Mouse (Mus musculus): ENCODE measurements around the gene Slc22a17. TPM values are rescaled to one million over a fixed set of nuclear protein-coding genes. Genes with fewer than 3 reads are reported as not detected.

Gene Slc22a17
- 2.7 TPM for polyA plus RNA-seq (2017; shearing (Covaris generic))

DNA sequence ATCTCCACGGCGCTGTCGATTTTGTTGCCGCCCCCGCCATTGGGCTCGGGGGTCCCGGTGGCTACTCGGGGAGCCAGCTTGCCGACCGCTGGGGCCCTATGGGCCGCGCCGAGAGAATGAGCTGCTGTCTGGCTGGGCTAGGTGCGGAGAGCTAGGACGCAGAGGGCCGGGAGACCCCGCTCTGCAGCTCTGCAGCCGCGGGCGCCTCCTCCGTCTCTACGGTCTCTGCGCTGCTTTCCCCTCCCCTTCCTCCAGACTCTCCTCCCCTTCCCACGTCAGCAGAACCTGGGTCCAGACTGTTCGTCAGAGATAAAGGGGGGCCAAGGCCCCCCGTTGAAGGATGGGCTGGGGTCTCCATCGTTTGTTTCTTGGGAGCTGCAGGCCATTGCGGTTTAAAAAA lies at the start of gene Slc22a17:
TSS of gene Slc22a17 (minus strand) at position 247 of the 400 bp plus-strand sequence.

DNA sequence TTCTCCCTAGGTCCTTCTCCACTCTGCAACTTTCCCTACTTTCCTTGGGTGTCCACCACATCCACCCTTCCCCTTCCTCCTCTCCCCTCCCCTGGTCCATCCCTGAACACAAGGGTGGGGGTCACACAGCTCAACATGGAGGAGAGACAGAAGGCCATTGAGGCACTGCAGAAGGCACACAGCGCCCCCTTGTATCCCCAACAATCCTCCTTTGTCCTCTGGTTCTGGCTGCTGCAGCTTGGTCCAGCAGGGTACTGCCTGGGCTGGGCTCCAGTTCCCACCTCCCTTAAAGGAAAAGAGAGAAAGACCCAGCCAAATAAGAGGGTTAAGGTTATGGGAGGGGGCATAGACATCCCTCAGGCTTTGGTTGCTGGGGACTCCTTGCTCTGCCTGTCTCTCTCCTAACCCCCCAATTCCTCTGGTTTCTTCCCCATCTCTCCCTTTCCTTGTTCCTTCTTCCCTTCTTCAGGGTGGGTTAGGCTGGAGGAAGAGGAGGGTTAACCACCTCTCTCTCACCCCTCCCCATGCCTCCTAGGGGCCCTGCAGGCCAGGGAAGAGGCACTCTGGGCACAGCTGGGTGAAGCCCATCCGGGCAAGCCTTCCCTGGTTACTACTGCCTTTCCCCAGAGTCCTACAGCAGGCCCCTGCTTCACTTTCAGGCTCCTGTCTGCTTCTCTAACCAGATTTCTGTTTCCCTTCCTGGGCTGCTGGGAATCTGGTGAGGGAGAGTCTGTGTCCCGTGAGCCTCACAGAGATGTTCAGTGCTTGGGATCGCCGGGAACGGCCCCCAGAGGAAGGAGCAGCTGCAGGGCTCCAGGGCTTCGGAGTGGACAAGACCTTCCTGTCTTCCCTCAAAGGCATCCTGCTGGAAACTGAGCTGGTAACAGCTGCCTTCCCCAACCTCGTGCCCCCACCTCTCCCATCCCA lies 23.2 kb upstream of the Slc22a17 start, which contains the start of gene Cmtm5:
TSS of gene Cmtm5 (plus strand) at position 358 of the 927 bp plus-strand sequence.

DNA sequence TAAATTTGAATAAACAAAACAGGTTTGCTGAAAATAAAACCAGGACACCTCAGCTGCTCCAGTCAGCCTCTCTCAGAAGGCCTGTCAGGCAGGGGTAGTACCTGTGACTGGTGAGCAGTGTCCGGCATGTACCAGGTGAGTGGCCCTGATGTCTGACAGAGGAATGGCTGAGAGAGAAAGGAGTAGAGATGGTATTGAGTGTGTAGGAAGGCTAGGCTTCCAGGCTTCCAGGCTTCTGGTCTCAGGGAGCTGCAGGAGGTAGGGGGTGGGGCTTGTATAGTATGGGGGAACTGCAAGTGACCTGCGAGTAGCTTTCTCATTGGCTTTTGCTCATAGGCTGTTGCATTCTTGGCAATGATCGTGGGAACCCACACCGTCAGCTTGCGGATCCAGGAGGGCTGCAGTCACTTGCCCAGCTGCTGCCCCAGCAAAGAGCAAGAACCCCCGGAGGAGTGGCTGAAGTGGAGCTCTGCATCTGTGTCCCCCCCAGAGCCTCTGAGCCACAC lies 19.8 kb upstream of the Slc22a17 start, which contains the start of gene Il25:
TSS of gene Il25 (plus strand) at position 51 of the 506 bp plus-strand sequence.

DNA sequence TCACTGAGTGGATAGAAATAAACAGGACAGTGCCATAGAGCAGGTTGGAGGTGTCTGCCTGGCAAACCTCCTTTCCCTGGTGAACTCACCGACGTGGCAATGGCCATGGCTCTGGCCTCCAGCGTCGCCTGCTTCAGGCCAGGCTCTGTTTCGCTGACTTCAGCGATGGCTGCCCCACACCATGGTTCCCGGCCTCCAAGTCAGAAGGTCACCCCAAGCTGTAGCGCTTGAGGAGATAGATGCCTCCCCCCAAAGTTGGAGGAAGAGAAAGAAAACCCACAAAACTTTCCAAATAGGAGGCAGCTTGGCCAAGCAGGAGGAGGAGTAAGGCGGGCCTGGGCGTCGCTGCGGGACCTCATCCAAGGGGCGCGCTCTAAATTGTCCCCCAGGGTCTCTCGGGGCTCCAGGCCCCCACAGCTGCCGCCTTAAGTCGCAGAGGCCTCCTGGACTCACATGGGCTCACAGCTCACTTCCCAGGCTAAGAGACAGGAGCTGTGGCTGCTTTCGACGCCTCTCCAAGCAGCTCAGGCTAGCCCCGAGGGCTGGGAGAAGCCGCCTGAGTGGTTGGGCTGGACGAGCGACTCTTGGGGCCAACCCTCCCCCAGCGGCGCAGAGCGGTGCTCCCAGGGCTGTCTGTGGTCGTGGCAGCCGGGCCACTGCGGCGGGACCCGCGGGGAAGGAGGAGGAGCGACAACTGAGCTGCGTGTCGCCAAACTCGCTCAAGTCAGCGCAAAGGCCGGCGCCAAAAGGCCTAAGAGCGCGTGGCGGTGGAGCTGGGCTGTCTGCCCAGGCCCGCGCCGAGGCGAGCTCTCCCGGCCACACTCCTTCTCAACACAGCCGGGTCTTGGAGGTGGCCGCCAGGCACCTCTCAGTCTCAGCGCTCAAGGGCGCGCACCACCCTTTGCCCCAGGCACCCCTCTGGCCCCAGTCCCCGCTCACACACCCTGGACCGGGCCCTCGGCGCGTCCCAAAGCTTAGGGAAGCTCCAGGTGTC lies 12.7 kb upstream of the Slc22a17 start, which contains the start of gene Efs:
TSS of gene Efs (minus strand) at position 778 of the 994 bp plus-strand sequence.

DNA sequence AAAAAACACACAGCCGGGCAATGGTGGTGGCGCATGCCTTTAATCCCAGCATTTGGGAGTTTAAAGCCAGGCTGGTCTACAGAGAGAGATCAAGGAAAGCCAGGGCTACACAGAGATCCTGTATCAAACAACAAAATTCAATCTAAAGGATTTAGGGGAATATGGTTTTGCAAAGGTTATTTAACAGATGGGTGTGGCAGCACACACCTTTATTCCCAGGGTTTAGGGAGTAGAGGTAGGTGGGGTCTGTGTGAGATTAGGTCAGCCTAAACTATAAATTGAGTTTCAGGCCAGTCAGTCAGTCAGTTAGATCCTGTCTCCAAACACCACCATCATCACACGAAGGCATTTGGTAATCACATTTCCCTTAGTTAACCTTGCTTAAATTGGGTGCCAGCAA lies 20.7 kb downstream of the Slc22a17 start, which contains the start of gene Pabpn1:
TSS of gene Pabpn1 (plus strand) at position 301 of the 400 bp plus-strand sequence.

DNA sequence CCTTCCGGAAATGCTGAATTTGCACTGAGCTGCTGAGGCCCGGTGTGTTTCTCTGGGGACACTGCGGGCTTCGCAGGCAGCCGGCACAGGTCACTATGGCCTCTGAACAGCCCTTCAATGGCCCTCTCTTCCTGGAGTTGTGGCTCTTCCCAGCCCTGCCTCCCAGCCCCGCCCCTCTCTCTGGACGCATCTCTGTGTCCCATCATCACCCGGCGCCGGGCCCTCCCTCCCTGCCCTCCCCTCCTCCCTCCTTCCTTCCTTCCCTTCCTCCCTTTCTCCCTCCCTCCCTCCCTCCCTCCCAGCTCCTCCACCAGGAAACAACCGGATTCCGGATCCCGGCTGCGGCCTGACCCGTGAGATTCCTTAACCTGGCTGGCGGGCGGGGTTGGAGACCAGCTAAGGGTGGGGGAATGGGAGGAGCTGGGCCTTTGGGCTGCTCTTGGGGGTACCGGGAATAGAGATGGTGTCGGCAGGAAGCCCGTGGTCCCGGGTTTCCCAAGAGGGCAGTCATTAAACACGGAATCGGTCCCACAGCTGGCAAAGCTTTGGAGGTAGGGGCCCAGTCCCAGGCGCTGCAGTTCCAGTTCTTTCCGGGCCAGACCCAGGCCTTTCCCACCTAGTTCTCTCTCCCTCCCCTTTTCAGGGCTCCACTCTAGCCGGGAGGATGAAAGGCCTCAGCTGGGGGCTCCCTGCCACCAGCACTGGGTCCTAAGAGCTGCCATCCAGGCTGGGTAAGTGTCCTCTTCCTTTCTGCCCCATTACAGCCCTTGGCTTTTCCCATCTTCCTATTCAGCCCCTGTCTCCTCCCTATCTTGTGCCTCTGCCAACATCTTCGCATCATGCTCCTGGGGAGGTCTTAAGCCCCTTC lies 29.5 kb downstream of the Slc22a17 start, which contains the start of the genes Bcl2l2 and Gm20521:
TSS of gene Bcl2l2 (plus strand) at position 224 of the 868 bp plus-strand sequence.
TSS of gene Gm20521 (plus strand) at position 288 of the 868 bp plus-strand sequence.

DNA sequence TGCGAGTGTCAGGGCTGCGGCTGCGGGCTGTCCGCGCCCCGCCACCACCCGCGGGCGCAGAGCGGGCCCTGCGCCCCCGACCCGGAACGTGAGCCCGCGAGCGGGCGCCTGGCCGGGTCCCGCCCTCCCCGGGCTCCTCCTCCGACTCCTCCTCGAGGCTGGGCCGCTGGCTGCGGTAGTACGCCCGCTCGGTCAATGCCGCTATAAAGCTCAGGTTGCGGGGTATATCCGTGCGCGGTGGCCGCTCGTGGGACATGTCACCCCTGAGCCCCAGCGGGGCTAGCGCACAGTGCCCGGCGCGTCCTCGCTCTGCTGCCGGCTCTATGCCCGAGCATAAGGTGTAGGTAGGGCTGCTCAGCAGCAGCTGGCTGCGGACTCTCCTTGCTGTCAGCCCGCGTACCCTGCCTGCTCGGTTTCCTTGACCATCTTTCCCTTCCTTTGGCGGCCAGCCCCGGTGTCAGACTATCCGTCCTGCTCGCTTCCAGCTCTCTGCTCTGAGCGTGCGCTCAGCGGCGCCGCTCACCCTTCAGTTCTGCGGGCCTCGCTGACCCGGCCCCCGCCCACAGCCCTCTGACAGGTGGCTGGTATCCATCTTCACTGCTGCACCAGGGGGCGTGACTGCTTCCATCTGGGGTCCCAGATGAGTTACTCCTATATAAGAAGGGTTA lies 35.8 kb downstream of the Slc22a17 start, which contains the start of gene Ppp1r3e:
TSS of gene Ppp1r3e (minus strand) at position 503 of the 668 bp plus-strand sequence.

DNA sequence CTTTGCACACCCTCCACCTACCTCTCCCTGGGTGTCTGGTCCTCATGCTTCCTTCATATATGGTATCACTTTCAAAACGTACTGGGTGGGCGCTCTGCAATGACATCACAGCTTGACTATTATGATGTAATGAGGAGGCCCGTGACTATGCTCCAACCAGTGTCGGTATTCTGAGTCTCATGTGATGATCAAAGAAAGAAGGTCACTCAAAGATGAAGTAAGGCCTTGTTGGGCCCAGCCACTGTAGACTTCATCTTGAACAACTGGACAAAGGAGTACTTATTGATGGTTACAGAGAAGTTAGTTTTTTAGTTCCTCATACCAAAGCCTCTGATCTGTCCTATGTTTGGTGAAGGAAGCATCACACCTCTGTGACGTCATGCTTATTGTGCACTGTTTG lies 42.1 kb downstream of the Slc22a17 start, which contains the start of gene Homez:
TSS of gene Homez (minus strand) at position 101 of the 400 bp plus-strand sequence.

Other genes with a start within 250 kb of the Slc22a17 start
- 72.4 TPM for gene 1700123O20Rik, start 226.9 kb downstream of the Slc22a17 start, polyA plus RNA-seq (2017; shearing (Covaris generic))
- gene Acin1, start 226.2 kb downstream of the Slc22a17 start, polyA plus RNA-seq (2017; shearing (Covaris generic)): 153 TPM
- gene Gm29776, start 214.3 kb downstream of the Slc22a17 start, polyA plus RNA-seq (2017; shearing (Covaris generic)): not detected
- gene Cebpe, start 201.0 kb downstream of the Slc22a17 start, polyA plus RNA-seq (2017; shearing (Covaris generic)): not detected
- not detected for gene Slc7a8, start 131.2 kb downstream of the Slc22a17 start, polyA plus RNA-seq (2017; shearing (Covaris generic))
- not detected for gene Rnf212b, start 99.0 kb downstream of the Slc22a17 start, polyA plus RNA-seq (2017; shearing (Covaris generic))
- 3.7 TPM for gene Homez, start 42.2 kb downstream of the Slc22a17 start, polyA plus RNA-seq (2017; shearing (Covaris generic))
- 2.7 TPM for gene Ppp1r3e, start 35.6 kb downstream of the Slc22a17 start, polyA plus RNA-seq (2017; shearing (Covaris generic))
- 0.25 TPM for gene Bcl2l2, start 29.8 kb downstream of the Slc22a17 start, polyA plus RNA-seq (2017; shearing (Covaris generic))
- not detected for gene Gm20521, start 29.7 kb downstream of the Slc22a17 start, polyA plus RNA-seq (2017; shearing (Covaris generic))
- 229 TPM for gene Pabpn1, start 20.6 kb downstream of the Slc22a17 start, polyA plus RNA-seq (2017; shearing (Covaris generic))
- not detected for gene Efs, start 13.0 kb upstream of the Slc22a17 start, polyA plus RNA-seq (2017; shearing (Covaris generic))
- not detected for gene Il25, start 19.6 kb upstream of the Slc22a17 start, polyA plus RNA-seq (2017; shearing (Covaris generic))
- gene Cmtm5, start 23.1 kb upstream of the Slc22a17 start, polyA plus RNA-seq (2017; shearing (Covaris generic)): not detected
- gene Myh6, start 53.8 kb upstream of the Slc22a17 start, polyA plus RNA-seq (2017; shearing (Covaris generic)): not detected
- not detected for gene Gm17428, start 63.8 kb upstream of the Slc22a17 start, polyA plus RNA-seq (2017; shearing (Covaris generic))
- gene Myh7, start 81.5 kb upstream of the Slc22a17 start, polyA plus RNA-seq (2017; shearing (Covaris generic)): not detected
- 144 TPM for gene Ngdn, start 102.3 kb upstream of the Slc22a17 start, polyA plus RNA-seq (2017; shearing (Covaris generic))
- gene Zfhx2, start 179.2 kb upstream of the Slc22a17 start, polyA plus RNA-seq (2017; shearing (Covaris generic)): 4.0 TPM
- gene Thtpa, start 181.7 kb upstream of the Slc22a17 start, polyA plus RNA-seq (2017; shearing (Covaris generic)): 3.3 TPM
- gene Ap1g2, start 193.5 kb upstream of the Slc22a17 start, polyA plus RNA-seq (2017; shearing (Covaris generic)): 137 TPM
- gene Jph4, start 203.8 kb upstream of the Slc22a17 start, polyA plus RNA-seq (2017; shearing (Covaris generic)): not detected

All from naive thymus-derived CD4-positive, alpha-beta T cell, adult 5 months (primary cell).